In genomic region chr9:111514586-111515473, GRCm38 (mm10) we compare ENCODE assay signal across 21 mouse cellular contexts.
DNase-seq lines count a peak whose midpoint lies in the region; ATAC-seq and TF ChIP-seq lines count a peak whose summit lies in the region.
"Had no signal": no experiment of that assay in that cellular context is flagged by ENCODE, and none has a peak within 500 bp of the region (broad histone marks: within the 10 kb centered on the region; RNA-seq: fewer than 3 reads in every experiment).

No protein-coding gene starts in this region.

- ATAC-seq in frontal cortex, adult (ENCODE audit: low TSS enrichment), result peak; percentile 91
- peak; percentile 58 for ATAC-seq in hindbrain, postnatal 0 days
- no peak for ATAC-seq in hindbrain, embryonic 12.5 days (ENCODE audit: low FRiP score)
- ATAC-seq: liver, postnatal 0 days had no signal

- H3K27me3 ChIP-seq in hindbrain, postnatal 0 days (ENCODE audit: insufficient read depth, low read length), result no peaks in the 10 kb centered on the region
- no peaks in the 10 kb centered on the region for H3K27me3 ChIP-seq in hindbrain, embryonic 12.5 days
- H3K27me3 ChIP-seq: embryonic facial prominence, embryonic 13.5 days; heart, embryonic 13.5 days; intestine, embryonic 15.5 days had no signal

- DNase-seq in cerebellum, adult 9-11 months, result peak; percentile 2
- DNase-seq in cerebellum, adult 11 months, result no peak
- no peak for DNase-seq in frontal cortex, postnatal 14 days (ENCODE audit: low spot score in 2 of 2)
- DNase-seq in hindbrain, postnatal 0 days (ENCODE audit: low spot score), result peak; percentile 62
- peak; percentile 31 for DNase-seq in telencephalon, adult 2 months (ENCODE audit: low read depth, low spot score)
- DNase-seq in thymus, postnatal 25 days, result no peak
- DNase-seq: adrenal gland, adult 2 months; cerebellum, adult 11-12 months; kidney, adult 9 months; kidney, postnatal 25 days; liver, postnatal 0 days; lung, postnatal 10 days; right cerebral cortex, postnatal 4 days had no signal

- no peak for TF ChIP-seq CTCF in hindbrain, postnatal 0 days (IDR thresholded peaks at IDR 0.05; ENCODE audit: low read depth)

- H3K4me1 ChIP-seq in hindbrain, postnatal 0 days (ENCODE audit: insufficient read depth, low read length), result no peaks in the 10 kb centered on the region
- H3K4me1 ChIP-seq in hindbrain, embryonic 12.5 days, result no peaks in the 10 kb centered on the region
- H3K4me1 ChIP-seq: embryonic facial prominence, embryonic 13.5 days; intestine, embryonic 15.5 days; limb, embryonic 10.5 days had no signal

- H3K36me3 ChIP-seq in hindbrain, postnatal 0 days (ENCODE audit: insufficient read depth, low read length), result no peaks in the 10 kb centered on the region
- H3K36me3 ChIP-seq in hindbrain, embryonic 12.5 days, result no peaks in the 10 kb centered on the region
- H3K36me3 ChIP-seq: embryonic facial prominence, embryonic 13.5 days; heart, embryonic 13.5 days; intestine, embryonic 15.5 days; limb, embryonic 10.5 days had no signal

- H3K4me3 ChIP-seq in hindbrain, postnatal 0 days (ENCODE audit: low read length), result no peak overlapping the region
- no peak overlapping the region for H3K4me3 ChIP-seq in hindbrain, embryonic 12.5 days
- H3K4me3 ChIP-seq: embryonic facial prominence, embryonic 13.5 days; heart, embryonic 13.5 days; intestine, embryonic 15.5 days; left cerebral cortex, adult 2 months; limb, embryonic 10.5 days had no signal

- no peaks in the 10 kb centered on the region for H3K9me3 ChIP-seq in hindbrain, postnatal 0 days (ENCODE audit: low read length)
- H3K9me3 ChIP-seq in hindbrain, embryonic 12.5 days (replicated peaks), result no peaks in the 10 kb centered on the region
- H3K9me3 ChIP-seq: embryonic facial prominence, embryonic 13.5 days; heart, embryonic 13.5 days; intestine, embryonic 15.5 days; limb, embryonic 10.5 days had no signal

- 32% methylated on average over 15 of the region's 15 CpGs for WGBS in hindbrain, postnatal 0 days
- 77% methylated on average over 15 of the region's 15 CpGs for WGBS in hindbrain, embryonic 12.5 days

- peak overlapping the region; percentile 26; the same call in 1 of the 2 replicates for H3K27ac ChIP-seq in hindbrain, postnatal 0 days
- no peak overlapping the region for H3K27ac ChIP-seq in hindbrain, embryonic 12.5 days
- H3K27ac ChIP-seq: embryonic facial prominence, embryonic 13.5 days; heart, embryonic 13.5 days; intestine, embryonic 15.5 days; left cerebral cortex, adult 2 months; limb, embryonic 10.5 days; stomach, postnatal 0 days had no signal

- no peak overlapping the region for H3K4me2 ChIP-seq in hindbrain, postnatal 0 days (ENCODE audit: low read depth, low read length)
- no peak overlapping the region for H3K4me2 ChIP-seq in hindbrain, embryonic 12.5 days (replicated peaks)
- H3K4me2 ChIP-seq: embryonic facial prominence, embryonic 13.5 days; heart, embryonic 13.5 days; intestine, embryonic 15.5 days had no signal

- H3K9ac ChIP-seq in hindbrain, postnatal 0 days (replicated peaks; ENCODE audit: low read length), result no peak overlapping the region
- H3K9ac ChIP-seq in hindbrain, embryonic 12.5 days, result no peak overlapping the region
- H3K9ac ChIP-seq: embryonic facial prominence, embryonic 13.5 days; heart, embryonic 13.5 days; intestine, embryonic 15.5 days; liver, postnatal 0 days had no signal

Comparison
In these comparisons a context has a peak if more than half of its experiments do, and no peak if none do; other contexts are left out.
1. DNase-seq: peak in cerebellum, adult 9-11 months (single experiment), hindbrain, postnatal 0 days (single experiment) and telencephalon, adult 2 months (single experiment); none in cerebellum, adult 11 months (single experiment), frontal cortex, postnatal 14 days (0 of 2) and thymus, postnatal 25 days (single experiment).